Mouse (Mus musculus): Measurements from ENCODE around the gene Tekt5.

DNA sequence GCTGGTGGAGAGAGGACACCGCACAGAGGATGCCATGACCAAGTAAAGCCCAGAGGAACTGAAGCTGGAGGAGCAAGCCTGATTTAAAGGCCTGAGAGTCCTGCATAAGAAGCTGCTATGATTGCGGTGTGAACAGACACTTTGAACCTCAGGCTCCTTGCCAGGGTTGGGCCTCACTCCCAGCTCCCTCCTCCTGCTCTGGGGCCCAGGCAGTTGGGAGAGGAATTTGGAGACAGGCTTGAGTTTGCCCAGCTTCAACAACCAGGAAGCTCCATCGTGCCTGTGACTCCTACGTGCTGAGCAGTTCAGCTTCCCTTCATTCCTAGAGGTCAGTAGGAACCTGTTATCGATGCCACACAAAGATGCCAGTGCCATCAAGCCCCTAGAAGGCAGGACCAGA, 45.9 kb downstream of the Tekt5 start:
- TF ChIP-seq CTCF (IDR thresholded peaks at IDR 0.05; ENCODE audit: extremely low read depth, insufficient read depth, low read length) (no peak), POLR2A (IDR thresholded peaks at IDR 0.05; ENCODE audit: extremely low read depth, insufficient read depth, low read length) (no peak)

Measured in cortical plate, adult 2 months (tissue).